Mouse (Mus musculus): ENCODE results near the gene Cbx1.
A peak's percentile ranks its signal among the peaks of the same experiment; 100 is the strongest.
"Not testable (repeated sequence)": the region's sequence is repeated elsewhere in the genome, so short reads cannot be mapped to it uniquely, and the experiment has no call there.

Cbx1 gene

DNA sequence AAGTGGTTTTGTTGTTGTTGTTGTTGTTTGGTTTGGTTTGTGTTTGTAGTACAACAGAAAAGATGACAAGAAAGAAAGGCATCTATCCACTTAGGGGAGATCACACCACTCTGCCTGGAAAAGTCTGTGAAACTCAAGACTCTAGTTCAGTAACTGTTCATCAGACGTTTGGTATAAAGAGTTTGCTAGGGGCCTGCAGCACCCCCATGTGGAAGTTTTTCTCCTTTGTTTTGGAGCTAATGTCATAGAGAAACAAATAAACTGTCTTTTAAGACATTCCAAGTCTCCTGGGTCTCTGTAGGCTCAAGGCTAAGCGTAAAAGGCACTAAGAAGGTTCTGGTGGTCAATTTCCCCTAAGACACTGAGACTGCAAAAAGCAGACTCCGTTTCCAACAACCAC lies 12.9 kb upstream of the Cbx1 start:
- DNase-seq: no peak

- peak; percentile 100 for DNase-seq
Measured at GRCm38 (mm10) chr11:96776968-96777962, 11.7 kb upstream of the Cbx1 start, which contains the start of gene Snx11. TSS of gene Snx11 (minus strand) at chr11:96777559.

GRCm38 (mm10) chr11:96778061-96778627 lies 10.8 kb upstream of the Cbx1 start:
- DNase-seq: not testable (repeated sequence)

DNA sequence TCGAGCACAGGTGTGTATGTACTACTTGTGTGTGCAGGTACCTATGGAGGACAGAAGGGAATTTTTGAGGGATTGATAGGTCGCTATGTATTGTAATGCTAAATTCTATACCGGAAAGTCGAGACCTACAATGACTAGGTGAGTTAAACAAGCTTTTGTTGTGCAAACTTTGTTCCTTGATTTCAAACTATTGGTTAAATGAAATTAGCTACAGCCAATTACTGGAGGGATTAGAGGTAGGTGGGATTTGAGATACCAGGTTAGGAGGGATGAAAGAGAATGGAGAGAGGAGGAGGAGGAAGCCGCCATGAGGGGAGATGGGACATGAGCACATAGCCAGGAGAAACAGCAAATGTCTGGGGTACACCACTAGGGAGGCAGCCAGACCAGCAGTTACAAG lies 8.6 kb upstream of the Cbx1 start:
- DNase-seq: no peak

DNA sequence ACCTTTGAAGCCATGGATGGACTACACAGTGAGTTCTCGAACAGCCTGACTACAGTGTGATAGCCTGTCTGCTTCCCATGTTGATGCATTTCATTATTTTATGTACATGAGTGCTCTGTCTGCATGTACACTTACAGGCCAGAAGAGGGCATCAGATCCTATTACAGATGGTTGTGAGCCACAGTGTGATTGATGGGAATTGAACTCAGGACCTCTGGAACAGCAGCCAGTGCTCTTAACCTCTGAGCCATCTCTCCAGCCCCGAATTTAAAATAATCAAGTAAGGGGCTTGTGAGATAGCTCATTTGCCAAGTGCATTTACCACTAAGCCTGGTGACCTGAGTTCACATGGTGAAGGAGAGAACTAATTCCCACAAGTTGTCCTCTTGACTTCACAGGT lies 7.5 kb upstream of the Cbx1 start:
- no peak for DNase-seq

GRCm38 (mm10) chr11:96784847-96785246 lies 4.1 kb upstream of the Cbx1 start:
- peak; percentile 69 to 74 for DNase-seq

DNA sequence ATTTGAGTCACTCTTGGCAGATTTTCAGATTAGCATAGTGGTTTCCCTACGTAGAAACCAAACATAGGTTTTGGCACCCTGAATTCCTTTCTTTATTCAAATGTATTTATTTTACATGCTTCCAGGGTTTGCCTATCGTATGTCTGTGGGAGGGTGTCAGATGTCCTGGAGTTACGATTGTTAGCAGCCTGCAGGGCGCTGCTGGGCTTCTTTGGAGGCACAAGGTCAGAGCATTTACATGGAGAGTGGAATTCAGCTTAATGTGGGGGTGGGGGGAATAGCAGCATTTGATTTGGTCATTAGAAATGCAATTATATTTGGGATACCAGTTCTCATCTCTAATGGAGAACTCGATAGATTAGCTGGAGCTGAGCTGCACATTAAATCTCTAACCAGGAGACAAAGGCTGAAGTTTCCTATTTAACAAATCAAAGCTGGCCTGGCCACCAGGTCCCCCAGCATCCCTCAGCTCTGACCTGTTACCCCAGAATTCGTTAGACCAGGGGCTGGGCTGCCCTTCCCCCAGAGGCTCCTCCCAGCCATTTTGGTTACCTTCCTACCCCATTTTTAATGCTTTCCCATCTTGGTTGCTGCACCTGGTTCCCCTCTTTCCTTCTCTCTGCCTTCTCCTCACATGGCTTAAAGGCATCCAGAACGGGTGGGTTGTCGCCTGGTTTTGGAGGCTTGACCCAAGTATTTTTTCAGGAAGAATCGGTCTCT lies 2.0 kb upstream of the Cbx1 start:
- DNase-seq: no peak

DNA sequence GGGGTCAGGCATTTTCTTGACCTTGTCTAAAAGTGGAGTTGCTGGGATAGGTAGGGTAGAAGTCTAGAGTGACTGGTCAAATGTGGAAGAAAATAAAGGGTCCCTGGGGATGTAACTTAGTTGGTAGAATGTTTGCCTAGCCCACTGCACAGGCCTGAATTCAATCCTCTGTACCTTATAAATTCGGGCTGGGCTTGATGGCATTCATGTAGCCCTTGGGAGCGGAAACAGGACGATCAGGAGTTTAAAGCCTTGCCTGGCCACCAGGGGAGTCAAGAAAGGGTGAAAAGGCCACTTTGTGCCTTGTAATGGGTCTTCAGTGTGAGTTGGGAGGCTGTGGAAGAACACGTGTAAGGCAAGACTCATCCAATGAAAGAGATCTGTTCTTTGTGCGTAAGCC lies 1.1 kb downstream of the Cbx1 start:
- no peak for DNase-seq

DNA sequence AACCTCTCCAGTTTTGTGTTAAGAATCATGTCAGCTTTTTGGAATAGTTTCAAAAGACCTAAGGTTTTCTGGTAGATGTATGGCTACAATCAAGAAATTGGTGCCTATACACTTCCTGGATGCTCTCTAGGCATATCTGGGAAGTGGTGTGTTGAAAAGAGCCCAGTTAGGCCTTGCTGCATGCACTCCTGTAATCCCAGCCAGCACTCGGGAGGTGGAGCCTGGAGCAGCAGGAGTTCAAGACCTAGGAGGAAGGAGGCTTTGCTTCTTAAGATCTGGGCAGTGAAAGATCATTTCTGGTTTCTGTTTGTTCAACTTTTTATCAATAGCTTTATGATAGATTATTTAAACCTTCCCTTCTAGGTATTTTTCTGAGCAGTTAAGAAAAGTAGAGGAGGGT lies 1.8 kb downstream of the Cbx1 start:
- DNase-seq: no peak

GRCm38 (mm10) chr11:96795491-96795890 lies 6.6 kb downstream of the Cbx1 start:
- no peak for DNase-seq

DNA sequence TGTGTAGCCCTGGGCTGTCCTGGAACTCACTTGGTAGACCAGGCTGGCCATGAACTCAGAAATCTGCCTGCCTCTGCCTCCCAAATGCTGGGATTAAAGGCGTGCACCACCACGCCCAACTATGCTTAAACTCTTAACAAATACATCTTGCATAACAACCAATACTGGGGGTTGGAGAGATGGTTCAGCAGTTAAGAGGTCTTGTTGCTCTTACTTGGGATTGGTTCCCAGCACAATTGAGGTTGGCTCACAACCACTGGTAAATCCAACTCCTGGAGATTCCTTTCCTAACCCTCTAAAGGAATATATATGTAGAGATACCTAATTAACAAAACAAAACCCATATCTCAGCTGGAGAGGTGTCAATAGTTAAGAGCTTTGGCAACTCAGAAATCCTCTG lies 7.2 kb downstream of the Cbx1 start:
- no peak for DNase-seq

GRCm38 (mm10) chr11:96796586-96796985 lies 7.7 kb downstream of the Cbx1 start:
- no peak for DNase-seq

DNA sequence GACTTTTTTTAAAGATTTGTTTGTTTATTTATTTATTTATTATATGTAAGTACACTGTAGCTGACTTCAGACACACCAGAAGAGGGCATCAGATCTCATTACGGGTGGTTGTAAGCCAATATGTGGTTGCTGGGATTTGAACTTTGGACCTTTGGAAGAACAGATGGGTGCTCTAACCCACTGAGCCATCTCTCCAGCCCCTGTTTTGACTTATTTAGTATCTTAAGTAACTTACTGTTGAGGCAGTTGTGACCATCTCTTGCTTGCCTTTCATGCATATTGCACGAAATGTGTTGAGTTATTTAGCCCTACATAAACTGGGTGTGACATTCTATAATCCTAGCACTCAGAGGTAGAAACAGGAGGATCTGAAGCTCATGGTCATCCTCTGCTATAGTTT lies 10.6 kb downstream of the Cbx1 start:
- DNase-seq: no peak

DNA sequence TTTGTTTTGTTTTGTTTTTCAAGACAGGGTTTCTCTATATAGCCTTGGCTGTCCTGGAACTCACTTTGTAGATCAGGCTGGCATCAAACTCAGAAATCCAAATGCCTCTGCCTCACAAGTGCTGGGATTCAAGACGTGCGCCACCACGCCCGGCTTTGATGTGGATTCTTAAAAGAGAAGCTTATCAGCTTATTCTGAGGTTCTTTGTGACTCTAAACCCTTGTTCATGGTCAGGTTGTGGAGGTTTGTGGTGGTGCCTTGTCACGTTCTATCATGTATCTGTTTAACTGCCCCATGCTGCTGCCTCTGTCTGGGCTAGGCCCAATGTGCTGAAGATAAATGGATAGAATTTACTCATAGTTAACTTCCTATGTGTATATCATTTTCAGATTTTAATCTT lies 16.7 kb downstream of the Cbx1 start:
- DNase-seq: no peak

DNA sequence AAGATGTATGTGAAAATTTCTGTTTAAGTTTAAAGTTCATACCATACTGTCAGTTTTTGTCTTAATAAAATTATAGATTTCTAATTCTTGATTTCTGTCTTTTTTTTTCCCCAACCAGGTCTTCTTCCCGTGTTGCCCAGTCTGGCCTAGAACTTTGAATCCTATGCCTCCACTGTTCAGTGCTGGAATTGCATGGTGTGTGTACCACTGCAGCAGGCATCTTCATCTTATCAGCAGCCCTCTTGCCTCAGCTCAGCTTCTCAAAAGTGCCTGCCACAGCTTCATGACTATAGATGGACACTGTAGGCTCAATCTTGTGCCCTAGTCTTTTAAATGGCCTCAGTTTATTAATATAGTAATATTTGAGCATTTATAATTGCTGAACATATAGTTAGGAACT lies 19.1 kb downstream of the Cbx1 start:
- DNase-seq: no peak

- DNase-seq: peak; percentile 44 to 60
Measured at GRCm38 (mm10) chr11:96809562-96810235, 20.8 kb downstream of the Cbx1 start.

GRCm38 (mm10) chr11:96811188-96811587 lies 22.3 kb downstream of the Cbx1 start:
- DNase-seq: not testable (repeated sequence)

GRCm38 (mm10) chr11:96813455-96813854 lies 24.5 kb downstream of the Cbx1 start:
- no peak for DNase-seq

- DNase-seq: no peak
Measured at GRCm38 (mm10) chr11:96813920-96814319, 25.0 kb downstream of the Cbx1 start.

DNA sequence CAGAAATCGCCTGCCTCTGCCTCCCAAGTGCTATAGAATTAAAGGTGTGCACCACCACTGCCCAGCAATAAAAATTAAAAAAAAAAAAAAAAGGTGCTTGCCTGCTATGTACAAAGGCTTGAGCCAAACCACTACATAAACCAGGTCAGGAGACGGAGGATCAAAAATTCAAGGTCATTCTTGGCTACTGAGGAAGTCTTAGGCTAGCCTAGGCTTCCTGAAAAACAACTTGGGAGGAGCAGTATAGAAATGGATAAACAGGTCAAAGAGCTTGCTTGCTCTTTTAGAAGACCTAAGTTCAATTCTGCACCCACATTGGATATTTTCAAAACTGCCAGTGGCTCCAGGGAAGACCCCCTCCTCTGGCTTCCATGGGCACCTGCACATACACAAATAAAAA lies 25.5 kb downstream of the Cbx1 start:
- no peak for DNase-seq

DNA sequence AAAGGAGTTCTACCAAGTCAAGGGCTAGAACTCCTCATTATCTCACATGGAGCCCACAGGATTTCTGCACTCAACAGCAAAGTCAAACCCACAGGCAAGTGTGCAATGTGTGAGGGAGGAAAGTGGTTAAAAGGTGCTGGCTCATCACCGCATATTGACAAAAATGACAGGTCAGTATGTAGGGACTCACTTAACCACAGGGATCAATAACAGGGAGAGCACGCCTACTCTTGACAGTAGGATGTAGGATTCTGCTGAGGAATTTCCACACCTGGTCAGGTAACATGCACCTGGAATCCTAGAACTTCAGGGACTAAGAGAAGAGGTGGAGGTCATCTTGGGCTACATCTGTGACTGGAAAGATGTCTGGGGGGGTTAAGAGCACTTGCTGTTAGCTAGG lies 27.0 kb downstream of the Cbx1 start:
- DNase-seq: no peak

- DNase-seq: no peak
Measured at GRCm38 (mm10) chr11:96816494-96816893, 27.6 kb downstream of the Cbx1 start.

GRCm38 (mm10) chr11:96816979-96817378 lies 28.1 kb downstream of the Cbx1 start:
- DNase-seq: no peak
